ENCODE assay signal across 10 mouse cellular contexts in the genomic region with DNA sequence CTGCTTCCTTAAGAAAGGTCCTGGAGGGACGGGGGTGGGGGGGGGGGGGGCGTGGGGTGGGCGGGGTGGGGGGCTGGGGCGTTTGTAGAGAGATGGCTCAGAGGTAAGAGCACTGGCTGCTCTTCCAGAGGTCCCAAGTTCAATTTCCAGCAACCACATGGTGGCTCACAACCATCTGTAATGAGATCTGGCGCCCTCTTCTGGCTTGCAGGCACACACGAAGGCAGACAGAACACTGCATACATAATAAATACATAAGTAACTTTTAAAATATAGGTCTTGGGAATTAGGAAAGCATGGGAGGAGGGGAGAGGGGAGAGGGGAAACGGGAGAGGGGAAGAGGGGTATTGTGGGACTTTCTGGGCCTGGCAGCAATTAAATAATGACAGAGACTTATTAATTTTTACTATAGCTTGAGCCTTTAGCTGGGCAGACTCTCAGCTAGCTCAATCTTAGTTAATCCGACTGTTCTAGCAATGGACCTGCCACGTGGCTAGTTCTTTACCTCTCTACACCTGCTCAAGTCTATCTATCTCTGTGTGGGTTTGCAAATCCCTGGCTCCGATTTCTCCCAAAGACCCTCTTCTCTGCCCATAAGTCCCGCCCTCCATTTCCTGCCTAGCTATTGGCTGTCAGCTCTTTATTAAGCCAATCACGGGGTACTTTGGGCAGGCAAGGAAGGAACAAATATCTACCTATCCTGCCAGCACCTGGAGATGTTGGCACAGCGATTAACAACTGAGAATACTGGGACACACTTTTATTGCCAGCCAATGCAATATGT.
DNase-seq lines count a peak whose midpoint lies in the region; ATAC-seq and TF ChIP-seq lines count a peak whose summit lies in the region.
"Had no signal": no experiment of that assay in that cellular context is flagged by ENCODE, and none has a peak within 500 bp of the region (broad histone marks: within the 10 kb centered on the region; RNA-seq: fewer than 3 reads in every experiment).

No protein-coding gene starts in this region.

- no peak for TF ChIP-seq EP300 in heart, postnatal 0 days (IDR thresholded peaks at IDR 0.05; ENCODE audit: low read depth)
- TF ChIP-seq EP300 in lung, postnatal 0 days (IDR thresholded peaks at IDR 0.05), result no peak

- H3K9me3 ChIP-seq in heart, postnatal 0 days (replicated peaks; ENCODE audit: control insufficient read depth, low read length), result no peaks in the 10 kb centered on the region
- H3K9me3 ChIP-seq in heart, embryonic 11.5 days (replicated peaks; ENCODE audit: control insufficient read depth, low read length), result no peaks in the 10 kb centered on the region
- H3K9me3 ChIP-seq in lung, postnatal 0 days (ENCODE audit: low read length), result no peaks in the 10 kb centered on the region
- no peaks in the 10 kb centered on the region for H3K9me3 ChIP-seq in forebrain, embryonic 15.5 days
- H3K9me3 ChIP-seq: limb, embryonic 12.5 days had no signal

- H3K36me3 ChIP-seq in heart, postnatal 0 days (replicated peaks; ENCODE audit: control insufficient read depth, insufficient read depth, low read length), result no peaks in the 10 kb centered on the region
- H3K36me3 ChIP-seq in heart, embryonic 11.5 days (ENCODE audit: control insufficient read depth, insufficient read depth, low read length), result no peaks in the 10 kb centered on the region
- no peaks in the 10 kb centered on the region for H3K36me3 ChIP-seq in lung, postnatal 0 days (ENCODE audit: insufficient read depth, low read length)
- no peaks in the 10 kb centered on the region for H3K36me3 ChIP-seq in forebrain, embryonic 15.5 days
- H3K36me3 ChIP-seq: limb, embryonic 12.5 days had no signal

- no peak for DNase-seq in heart, postnatal 0 days (ENCODE audit: low spot score)
- no peak for DNase-seq in lung, postnatal 0 days (ENCODE audit: low spot score)
- no peak for DNase-seq in lung, postnatal 25 days (ENCODE audit: low spot score)
- peak; percentile 34 for DNase-seq in T-cell, adult 2 months (ENCODE audit: low spot score)
- DNase-seq in thymus, postnatal 0 days (ENCODE audit: low spot score), result peak; percentile 29
- no peak for DNase-seq in cerebellum, adult 11-12 months

- no peak overlapping the region for H3K9ac ChIP-seq in heart, postnatal 0 days (replicated peaks; ENCODE audit: low read depth, low read length)
- H3K9ac ChIP-seq in heart, embryonic 11.5 days (ENCODE audit: low read depth, low read length), result no peak overlapping the region
- no peak overlapping the region for H3K9ac ChIP-seq in lung, postnatal 0 days (replicated peaks; ENCODE audit: low read depth)
- no peak overlapping the region for H3K9ac ChIP-seq in forebrain, embryonic 15.5 days (replicated peaks)
- H3K9ac ChIP-seq: limb, embryonic 12.5 days had no signal

- H3K27ac ChIP-seq in heart, postnatal 0 days (ENCODE audit: low read depth), result no peak overlapping the region
- H3K27ac ChIP-seq in heart, embryonic 11.5 days (ENCODE audit: low read depth, low read length), result no peak overlapping the region
- H3K27ac ChIP-seq in lung, postnatal 0 days (ENCODE audit: low read length), result no peak overlapping the region
- no peak overlapping the region for H3K27ac ChIP-seq in forebrain, embryonic 15.5 days (replicated peaks)
- H3K27ac ChIP-seq: limb, embryonic 12.5 days had no signal

- no peak overlapping the region for H3K4me3 ChIP-seq in heart, postnatal 0 days (ENCODE audit: low read depth, low read length)
- no peak overlapping the region for H3K4me3 ChIP-seq in heart, embryonic 11.5 days (ENCODE audit: low read depth, low read length)
- H3K4me3 ChIP-seq in lung, postnatal 0 days (ENCODE audit: low read depth, low read length), result no peak overlapping the region
- no peak overlapping the region for H3K4me3 ChIP-seq in forebrain, embryonic 15.5 days
- H3K4me3 ChIP-seq: limb, embryonic 12.5 days had no signal

- H3K27me3 ChIP-seq in heart, postnatal 0 days (ENCODE audit: control insufficient read depth, insufficient read depth, low read length), result no peaks in the 10 kb centered on the region
- no peaks in the 10 kb centered on the region for H3K27me3 ChIP-seq in heart, embryonic 11.5 days (ENCODE audit: control insufficient read depth, insufficient read depth, low read length)
- H3K27me3 ChIP-seq in lung, postnatal 0 days (replicated peaks; ENCODE audit: insufficient read depth, low read length), result no peaks in the 10 kb centered on the region
- no peaks in the 10 kb centered on the region for H3K27me3 ChIP-seq in forebrain, embryonic 15.5 days
- H3K27me3 ChIP-seq: limb, embryonic 12.5 days had no signal

- 42% methylated on average over 10 of the region's 13 CpGs for WGBS in heart, postnatal 0 days
- WGBS in heart, embryonic 11.5 days (ENCODE audit: insufficient replicate concordance), result 23% methylated on average over 12 of the region's 13 CpGs
- 43% methylated on average over 9 of the region's 13 CpGs for WGBS in lung, postnatal 0 days
- 37% methylated on average over 13 of the region's 13 CpGs for WGBS in forebrain, embryonic 15.5 days

- H3K4me1 ChIP-seq in heart, postnatal 0 days (ENCODE audit: control insufficient read depth, insufficient read depth), result no peaks in the 10 kb centered on the region
- peaks cover 4% of the 10 kb centered on the region for H3K4me1 ChIP-seq in heart, embryonic 11.5 days (ENCODE audit: control insufficient read depth, insufficient read depth, low read length)
- no peaks in the 10 kb centered on the region for H3K4me1 ChIP-seq in lung, postnatal 0 days (ENCODE audit: insufficient read depth, low read depth, low read length)
- no peaks in the 10 kb centered on the region for H3K4me1 ChIP-seq in forebrain, embryonic 15.5 days

- ATAC-seq in heart, postnatal 0 days (ENCODE audit: insufficient read depth, low read depth), result no peak
- no peak for ATAC-seq in heart, embryonic 11.5 days (replicated peaks; ENCODE audit: insufficient number of reproducible peaks, low FRiP score, low TSS enrichment)
- no peak for ATAC-seq in lung, postnatal 0 days
- ATAC-seq in forebrain, embryonic 15.5 days (replicated peaks), result no peak

- H3K4me2 ChIP-seq in heart, postnatal 0 days (ENCODE audit: low read depth, low read length), result no peak overlapping the region
- no peak overlapping the region for H3K4me2 ChIP-seq in heart, embryonic 11.5 days
- H3K4me2 ChIP-seq in lung, postnatal 0 days (replicated peaks; ENCODE audit: low read depth, low read length), result no peak overlapping the region
- no peak overlapping the region for H3K4me2 ChIP-seq in forebrain, embryonic 15.5 days (replicated peaks)
- H3K4me2 ChIP-seq: limb, embryonic 12.5 days; midbrain, embryonic 11.5 days had no signal

- peak; percentile 7; the same call in 1 of the 2 replicates for TF ChIP-seq CTCF in heart, postnatal 0 days (IDR thresholded peaks at IDR 0.05; ENCODE audit: low read depth)
- peak; percentile 51 for TF ChIP-seq CTCF in lung, postnatal 0 days (IDR thresholded peaks at IDR 0.05)

Comparison
In these comparisons a context has a peak if more than half of its experiments do, and no peak if none do; other contexts are left out.
1. DNase-seq: peak in T-cell, adult 2 months (single experiment) and thymus, postnatal 0 days (single experiment); none in heart, postnatal 0 days (single experiment), lung, postnatal 0 days (single experiment), lung, postnatal 25 days (single experiment) and cerebellum, adult 11-12 months (single experiment).